Mouse (Mus musculus) forebrain, embryonic 13.5 days (tissue): Measurements from ENCODE around the gene Dpep1. TPM values are rescaled to one million over a fixed set of nuclear protein-coding genes. Genes with fewer than 3 reads are reported as not detected.

ENCODE experiments used
- ATAC-seq: fragments of 200-750 bp; cut with Nextera tagmentation; 2 replicates; pipeline ENCODE4 v1.8.0; 2017
- H3K27ac ChIP-seq: fragments of 300-500 bp; sonication (generic); 2 replicates; pipeline ENCODE4 v1.5.1; 2015; ENCODE audit warnings: inconsistent platforms, mild to moderate bottlenecking, moderate library complexity
- H3K27me3 ChIP-seq: fragments of 300-500 bp; sonication (generic); 2 replicates; pipeline ENCODE4 v1.6.1; 2015; ENCODE audit warnings: mild to moderate bottlenecking, inconsistent platforms
- H3K36me3 ChIP-seq: fragments of 300-500 bp; sonication (generic); 2 replicates; pipeline ENCODE4 v1.6.1; 2015; ENCODE audit warnings: mild to moderate bottlenecking, inconsistent platforms; ENCODE audit not compliant: poor library complexity, severe bottlenecking
- H3K4me1 ChIP-seq: fragments of 300-500 bp; sonication (generic); 2 replicates; pipeline ENCODE4 v1.6.1; 2015; ENCODE audit warnings: inconsistent platforms
- H3K4me2 ChIP-seq: fragments of 300-500 bp; sonication (generic); 2 replicates; pipeline ENCODE4 v1.6.1; 2015; ENCODE audit warnings: inconsistent platforms, mild to moderate bottlenecking, moderate library complexity
- H3K4me3 ChIP-seq: fragments of 300-500 bp; sonication (generic); 2 replicates; pipeline ENCODE4 v1.5.1; 2015; ENCODE audit warnings: mild to moderate bottlenecking, inconsistent platforms
- H3K9ac ChIP-seq: fragments of 300-500 bp; sonication (generic); 2 replicates; pipeline ENCODE4 v1.6.1; 2015; ENCODE audit warnings: mild to moderate bottlenecking, inconsistent platforms
- H3K9me3 ChIP-seq: fragments of 300-500 bp; sonication (generic); replicated peaks from 2 replicates; pipeline ENCODE4 v1.6.1; 2016; ENCODE audit warnings: inconsistent platforms
- WGBS: fragments of 180-500 bp; shearing (Covaris S2); methylation state at CpG from one replicate; pipeline ENCODE4 v1.1.7; 2015; 5-methylcytosine and 5-hydroxymethylcytosine counted together
- polyA plus RNA-seq: library from polyadenylated mRNA; unstranded; fragments of >200 nt; fragmentation: Nextera tagmentation; extraction: Ambion mirVana; gene quantifications from 2 replicates; pipeline ENCODE4 v1.2.1, GENCODE M21; 2015

The Dpep1 gene
- polyA plus RNA-seq, 1 experiment from 2014 or later: not detected

- peak within 1 kb of the TSS; percentile 74 for H3K4me2 ChIP-seq
- H3K9me3 ChIP-seq: no peaks in the 10 kb centered on the region
- H3K9ac ChIP-seq: peak within 1 kb of the TSS; percentile 66
- peaks cover 44% of the 10 kb centered on the region for H3K27me3 ChIP-seq
- 1% methylated on average over 57 of the region's 57 CpGs for whole genome bisulfite sequencing
- peak within 1 kb of the TSS; percentile 43 for H3K4me3 ChIP-seq
- H3K4me1 ChIP-seq: peaks cover 18% of the 10 kb centered on the region
- H3K27ac ChIP-seq: no peak within 1 kb of the TSS
- ATAC-seq: peak; percentile 62
- H3K36me3 ChIP-seq: no peaks in the 10 kb centered on the region
Measured at GRCm38 (mm10) chr8:123235520-123236497, 49.8 kb downstream of the Dpep1 start, which contains the start of gene Spata2l. Gene Spata2l (minus strand): TSS chr8:123236233.

GRCm38 (mm10) chr8:123239398-123239797 is 53.4 kb downstream of the Dpep1 start:
- H3K4me1 ChIP-seq: peaks cover 18% of the 10 kb centered on the region
- H3K4me2 ChIP-seq: no peak overlapping the region
- ATAC-seq: no peak
- no peak overlapping the region for H3K9ac ChIP-seq
- 89% methylated on average over 10 of the region's 10 CpGs for WGBS
- no peak overlapping the region for H3K27ac ChIP-seq
- H3K9me3 ChIP-seq: no peaks in the 10 kb centered on the region
- peaks cover 31% of the 10 kb centered on the region for H3K36me3 ChIP-seq
- H3K27me3 ChIP-seq: peaks cover 29% of the 10 kb centered on the region
- no peak overlapping the region for H3K4me3 ChIP-seq

- Histone ChIP-seq H3K4me2 (no peak overlapping the region), H3K4me3 (no peak overlapping the region), H3K9me3 (no peaks in the 10 kb centered on the region), H3K27me3 (0 out of 2 replicates have a peak, but pooled peaks cover under 1% of the 10 kb centered on the region), H3K9ac (no peak overlapping the region), H3K36me3 (peaks cover 60% of the 10 kb centered on the region), H3K4me1 (no peaks in the 10 kb centered on the region), H3K27ac (no peak overlapping the region)
- ATAC-seq: no peak
- 88% methylated on average over 7 of the region's 7 CpGs for WGBS
Measured at GRCm38 (mm10) chr8:123242107-123242923, 56.3 kb downstream of the Dpep1 start.

GRCm38 (mm10) chr8:123243053-123243452 is 57.0 kb downstream of the Dpep1 start:
- Histone ChIP-seq H3K9me3 (no peaks in the 10 kb centered on the region), H3K4me2 (no peak overlapping the region), H3K9ac (no peak overlapping the region), H3K4me1 (no peaks in the 10 kb centered on the region), H3K27me3 (no peaks in the 10 kb centered on the region), H3K4me3 (no peak overlapping the region), H3K27ac (no peak overlapping the region), H3K36me3 (peaks cover 68% of the 10 kb centered on the region)
- ATAC-seq: no peak
- 61% methylated on average over 11 of the region's 11 CpGs for WGBS

GRCm38 (mm10) chr8:123244382-123244781 is 58.3 kb downstream of the Dpep1 start:
- WGBS: 90% methylated on average over 4 of the region's 4 CpGs
- H3K27me3 ChIP-seq: no peaks in the 10 kb centered on the region
- no peak overlapping the region for H3K27ac ChIP-seq
- no peak overlapping the region for H3K4me2 ChIP-seq
- no peak for ATAC-seq
- H3K4me1 ChIP-seq: no peaks in the 10 kb centered on the region
- no peaks in the 10 kb centered on the region for H3K9me3 ChIP-seq
- H3K36me3 ChIP-seq: peaks cover 81% of the 10 kb centered on the region
- no peak overlapping the region for H3K9ac ChIP-seq
- H3K4me3 ChIP-seq: no peak overlapping the region

- Histone ChIP-seq H3K4me1 (no peaks in the 10 kb centered on the region), H3K9me3 (no peaks in the 10 kb centered on the region), H3K4me2 (no peak overlapping the region), H3K27ac (no peak overlapping the region), H3K4me3 (no peak overlapping the region), H3K9ac (no peak overlapping the region), H3K27me3 (no peaks in the 10 kb centered on the region), H3K36me3 (peaks cover 92% of the 10 kb centered on the region)
- WGBS: 94% methylated on average over 12 of the region's 12 CpGs
- no peak for ATAC-seq
Measured at GRCm38 (mm10) chr8:123245543-123245942, 59.5 kb downstream of the Dpep1 start.

GRCm38 (mm10) chr8:123247748-123248147 is 61.7 kb downstream of the Dpep1 start:
- ATAC-seq: no peak
- Histone ChIP-seq H3K36me3 (peaks cover 92% of the 10 kb centered on the region), H3K4me3 (no peak overlapping the region), H3K4me2 (no peak overlapping the region), H3K9ac (no peak overlapping the region), H3K27ac (no peak overlapping the region), H3K9me3 (no peaks in the 10 kb centered on the region), H3K4me1 (peaks cover 3% of the 10 kb centered on the region), H3K27me3 (no peaks in the 10 kb centered on the region)
- 96% methylated on average over 6 of the region's 6 CpGs for WGBS

GRCm38 (mm10) chr8:123248596-123248995 is 62.6 kb downstream of the Dpep1 start:
- Histone ChIP-seq H3K9me3 (no peaks in the 10 kb centered on the region), H3K9ac (no peak overlapping the region), H3K36me3 (peaks cover 84% of the 10 kb centered on the region), H3K4me3 (no peak overlapping the region), H3K4me2 (no peak overlapping the region), H3K4me1 (peaks cover 10% of the 10 kb centered on the region), H3K27ac (no peak overlapping the region), H3K27me3 (no peaks in the 10 kb centered on the region)
- WGBS: 94% methylated on average over 8 of the region's 8 CpGs
- ATAC-seq: no peak

- H3K9ac ChIP-seq: no peak overlapping the region
- peaks cover 60% of the 10 kb centered on the region for H3K36me3 ChIP-seq
- no peaks in the 10 kb centered on the region for H3K9me3 ChIP-seq
- no peak overlapping the region for H3K27ac ChIP-seq
- ATAC-seq: no peak
- H3K4me3 ChIP-seq: no peak overlapping the region
- no peak overlapping the region for H3K4me2 ChIP-seq
- WGBS: 94% methylated on average over 5 of the region's 5 CpGs
- H3K4me1 ChIP-seq: peaks cover 23% of the 10 kb centered on the region
- no peaks in the 10 kb centered on the region for H3K27me3 ChIP-seq
Measured at GRCm38 (mm10) chr8:123250940-123251339, 64.9 kb downstream of the Dpep1 start.

Other genes with a start within 250 kb of the Dpep1 start
- 34.3 and 35.6 TPM in 2 replicates for gene Ankrd11, start 144.0 kb upstream of the Dpep1 start, polyA plus RNA-seq
- 45.1 and 47.3 TPM in 2 replicates for gene Spg7, start 123.3 kb upstream of the Dpep1 start, polyA plus RNA-seq
- 917 and 1,023 TPM in 2 replicates for gene Rpl13, start 83.9 kb upstream of the Dpep1 start, polyA plus RNA-seq
- 0.43 and 0.64 TPM in 2 replicates for gene Cpne7, start 68.9 kb upstream of the Dpep1 start, polyA plus RNA-seq
- gene Sult5a1, start 27.9 kb upstream of the Dpep1 start, polyA plus RNA-seq: 0.40 and 0.44 TPM in 2 replicates
- 183 and 199 TPM in 2 replicates for gene Chmp1a, start 26.5 kb downstream of the Dpep1 start, polyA plus RNA-seq
- gene Spata33, start 26.6 kb downstream of the Dpep1 start, polyA plus RNA-seq: 4.2 and 5.5 TPM in 2 replicates
- gene Cdk10, start 38.6 kb downstream of the Dpep1 start, polyA plus RNA-seq: 38.8 and 41.8 TPM in 2 replicates
- 1.4 and 2.3 TPM in 2 replicates for gene Spata2l, start 50.0 kb downstream of the Dpep1 start, polyA plus RNA-seq
- gene Zfp276, start 68.0 kb downstream of the Dpep1 start, polyA plus RNA-seq: 22.8 and 25.7 TPM in 2 replicates
- gene Vps9d1, start 68.1 kb downstream of the Dpep1 start, polyA plus RNA-seq: 32.9 and 40.3 TPM in 2 replicates
- 23.0 and 24.0 TPM in 2 replicates for gene Fanca, start 132.3 kb downstream of the Dpep1 start, polyA plus RNA-seq
- 20.6 and 21.3 TPM in 2 replicates for gene Spire2, start 146.5 kb downstream of the Dpep1 start, polyA plus RNA-seq
- 190 and 207 TPM in 2 replicates for gene Tcf25, start 187.5 kb downstream of the Dpep1 start, polyA plus RNA-seq
- gene Mc1r, start 220.9 kb downstream of the Dpep1 start, polyA plus RNA-seq: 0.15 and 0.27 TPM in 2 replicates
- gene Tubb3, start 225.2 kb downstream of the Dpep1 start, polyA plus RNA-seq: 1,305 and 1,381 TPM in 2 replicates
- 38.9 and 41.2 TPM in 2 replicates for gene Def8, start 237.3 kb downstream of the Dpep1 start, polyA plus RNA-seq